Mouse (Mus musculus) G1E-ER4 (cell line): ENCODE data around the gene Tubb1. TPM values are rescaled to one million over a fixed set of nuclear protein-coding genes. Genes with fewer than 3 reads are reported as not detected.

Experiments used
- GATA1 ChIP-seq: IDR thresholded peaks from one replicate; pipeline ENCODE4 v1.8.0; 2012; ENCODE audit warnings: low read length, inconsistent platforms
- polyA plus RNA-seq: library from polyadenylated mRNA; stranded (reverse); fragments of >175 nt; gene quantifications from 2 replicates; pipeline ENCODE4 v1.2.3, GENCODE M21; 2012

The Tubb1 gene
- polyA plus RNA-seq, 1 experiment: not detected

DNA sequence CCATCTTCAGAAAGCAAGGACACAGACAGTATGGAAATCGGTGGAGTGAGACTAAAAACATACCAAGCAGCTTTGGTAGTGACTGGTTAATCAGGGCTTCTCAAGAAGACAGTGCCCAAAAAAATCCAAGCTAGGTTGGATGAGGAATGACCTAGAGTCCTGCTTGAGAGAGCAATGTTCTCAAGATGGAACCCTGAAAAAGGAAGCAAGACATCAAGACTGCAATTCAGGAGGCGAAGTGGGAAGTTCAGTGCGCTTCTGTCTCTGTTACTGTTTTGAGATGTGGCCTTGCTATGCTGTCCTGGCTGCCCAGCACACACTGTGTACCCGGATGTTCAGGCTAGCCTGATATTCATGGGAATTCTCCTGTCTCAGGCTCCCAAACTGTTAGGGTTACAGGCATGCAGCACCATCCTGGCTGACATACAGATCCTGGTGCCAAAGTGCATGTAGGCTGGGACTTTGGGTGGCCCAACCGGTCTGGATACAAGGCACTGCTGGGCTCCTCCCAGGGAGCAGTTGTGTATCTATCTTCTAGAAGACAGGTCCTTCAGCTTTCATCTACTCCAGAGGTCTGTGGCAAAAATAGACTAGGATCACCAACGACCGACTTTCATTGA, 20.4 kb downstream of the Tubb1 start:
- no peak for TF ChIP-seq GATA1

DNA sequence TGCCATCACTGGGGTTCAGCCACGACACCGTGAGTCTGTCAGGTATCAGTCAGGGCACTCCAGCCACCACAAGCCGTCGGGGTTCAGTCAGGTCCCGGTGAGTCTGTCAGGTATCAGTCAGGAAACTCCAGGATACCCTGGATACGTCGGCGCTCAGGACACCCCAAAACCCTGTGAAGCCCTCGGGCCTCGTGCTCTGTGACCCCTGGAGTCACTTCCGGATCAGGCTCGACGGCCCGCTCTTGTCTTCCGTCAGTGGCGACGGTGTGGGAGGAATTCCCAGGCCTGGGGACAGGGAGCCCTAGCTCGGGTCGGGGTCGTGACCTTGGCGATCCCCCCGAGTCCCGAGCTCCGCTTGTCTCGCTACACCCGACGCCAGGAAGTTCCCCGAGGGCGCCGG, 21.9 kb downstream of the Tubb1 start:
- TF ChIP-seq GATA1: no peak

DNA sequence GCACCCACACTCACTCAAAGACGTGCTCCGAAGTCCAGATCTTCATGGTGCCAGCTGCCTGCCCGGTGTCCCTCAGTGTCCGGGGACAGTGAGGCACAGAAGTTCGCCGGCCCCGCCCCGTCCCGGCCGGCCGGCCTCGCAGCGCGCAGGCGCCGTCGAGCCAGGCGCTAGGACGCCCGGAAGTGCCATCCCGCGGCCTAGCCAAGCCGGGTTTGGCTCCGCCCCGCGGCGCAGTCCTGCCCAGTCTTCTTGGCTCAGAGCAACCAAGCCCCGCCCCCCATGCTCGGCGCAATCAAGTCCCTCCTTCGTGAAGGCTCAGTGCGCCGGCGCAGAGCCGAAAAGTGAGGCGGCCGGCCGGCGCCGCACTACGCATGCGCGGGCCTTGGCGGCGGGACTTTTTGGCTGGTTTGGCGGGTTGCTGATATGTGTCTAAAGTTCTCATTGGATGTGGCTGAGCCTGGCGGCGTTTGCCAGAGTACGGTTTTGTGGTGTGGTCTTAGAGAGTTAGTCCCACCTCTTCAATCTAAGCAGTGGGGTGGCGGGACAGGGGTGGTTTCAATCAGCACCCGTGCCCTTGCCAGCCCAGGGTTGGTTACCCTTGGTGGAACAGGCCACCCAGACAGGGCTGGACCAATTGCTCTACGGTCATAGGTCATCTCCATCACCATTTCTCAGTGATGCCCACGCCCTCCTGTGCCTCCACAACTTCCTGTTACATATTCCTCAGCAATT, 22.5 kb downstream of the Tubb1 start, which contains the start of gene Prelid3b:
Prelid3b (minus strand) TSS at position 264 of the 732 bp plus-strand sequence.
- no peak for TF ChIP-seq GATA1

DNA sequence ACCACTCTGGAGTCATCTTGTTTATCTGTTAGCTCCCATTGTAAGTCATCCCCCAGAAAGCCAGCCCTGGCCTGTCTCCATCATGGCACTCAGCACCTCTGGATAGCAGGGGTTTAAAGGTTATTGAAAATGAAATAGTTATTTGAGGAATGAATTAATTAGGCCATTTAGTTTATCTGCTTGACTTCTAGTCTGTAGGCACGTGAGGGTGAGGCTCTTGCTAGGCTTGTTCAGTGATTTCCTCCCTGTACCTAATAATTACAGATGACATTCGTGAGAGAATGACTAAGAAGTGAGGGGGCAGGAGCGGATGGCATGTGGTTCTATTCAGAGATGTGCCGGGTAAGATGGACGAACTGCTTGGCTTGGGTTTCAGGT, 23.0 kb downstream of the Tubb1 start:
- no peak for TF ChIP-seq GATA1

DNA sequence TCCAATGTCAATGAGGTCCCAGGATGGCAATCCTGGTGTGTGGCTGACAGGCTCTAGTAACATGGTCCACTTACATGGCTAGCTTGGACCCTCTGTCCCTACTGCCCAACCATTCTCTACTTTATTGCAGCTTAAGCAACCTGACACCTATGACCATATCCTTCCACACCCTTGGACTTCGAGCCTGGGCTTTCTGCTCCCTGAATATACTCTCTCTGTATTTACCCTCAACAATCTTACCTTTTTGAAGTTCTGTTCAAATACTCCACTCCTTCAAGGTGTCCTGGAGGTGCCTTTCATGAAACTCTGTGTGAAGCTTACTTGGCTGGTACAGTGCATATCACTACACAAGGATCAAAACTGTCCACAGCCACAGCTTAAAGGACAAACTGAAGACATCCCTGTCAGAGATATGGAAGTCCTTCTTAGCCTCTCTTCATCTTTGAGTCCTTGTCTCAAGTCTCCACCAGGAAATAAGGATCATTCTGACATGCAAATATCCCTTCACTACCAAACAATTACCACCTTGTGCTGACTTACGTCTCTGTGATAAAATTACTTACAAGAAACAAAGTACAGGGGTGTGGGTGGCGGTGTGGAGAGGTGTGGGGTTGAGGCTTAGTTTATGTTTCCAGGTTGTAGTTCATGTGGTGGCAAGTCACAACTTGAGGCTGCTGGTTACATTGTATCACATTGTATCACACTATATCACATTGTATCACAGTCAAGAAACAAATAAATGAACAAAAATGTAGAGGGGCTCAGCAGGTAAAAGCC, 27.2 kb downstream of the Tubb1 start:
- TF ChIP-seq GATA1: no peak

DNA sequence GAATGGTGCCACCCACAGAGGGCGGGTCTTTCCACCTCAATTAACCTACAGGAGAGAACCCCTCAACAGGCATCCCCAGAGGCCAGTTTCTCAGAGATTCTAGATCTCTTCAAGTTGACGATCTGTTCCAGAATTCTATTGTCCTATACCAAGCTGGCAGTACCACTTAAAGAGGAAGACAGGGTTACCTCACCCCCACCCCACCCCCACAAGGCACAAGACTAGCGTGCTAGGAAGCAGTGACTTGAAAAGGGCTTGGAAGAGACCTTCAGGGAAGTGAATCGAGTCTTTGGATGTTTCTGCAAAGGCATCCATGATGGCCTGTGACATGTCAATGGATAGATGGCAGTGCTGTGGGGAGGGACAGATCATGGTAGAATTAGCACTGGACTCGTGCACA, 28.3 kb downstream of the Tubb1 start:
- TF ChIP-seq GATA1: no peak

DNA sequence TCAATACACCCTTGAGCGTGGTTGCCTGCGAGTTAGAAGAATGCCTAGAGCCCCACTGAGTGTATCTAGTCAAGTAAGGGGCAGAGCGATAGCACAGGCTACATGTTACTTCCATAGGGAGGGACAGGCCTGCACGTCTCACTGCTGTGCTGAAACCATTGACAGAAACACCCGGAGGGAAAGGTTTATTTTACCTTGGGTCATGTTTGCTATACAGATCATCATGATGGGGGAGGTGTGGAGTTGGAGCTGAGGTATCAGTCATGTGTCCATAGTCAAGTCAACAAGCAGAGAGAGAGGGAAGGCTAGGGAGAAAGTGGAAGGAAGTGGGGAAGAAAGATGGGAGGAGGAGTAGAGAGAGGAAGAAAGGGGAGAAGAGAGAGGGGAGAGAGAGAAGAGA, 36.5 kb downstream of the Tubb1 start:
- no peak for TF ChIP-seq GATA1

DNA sequence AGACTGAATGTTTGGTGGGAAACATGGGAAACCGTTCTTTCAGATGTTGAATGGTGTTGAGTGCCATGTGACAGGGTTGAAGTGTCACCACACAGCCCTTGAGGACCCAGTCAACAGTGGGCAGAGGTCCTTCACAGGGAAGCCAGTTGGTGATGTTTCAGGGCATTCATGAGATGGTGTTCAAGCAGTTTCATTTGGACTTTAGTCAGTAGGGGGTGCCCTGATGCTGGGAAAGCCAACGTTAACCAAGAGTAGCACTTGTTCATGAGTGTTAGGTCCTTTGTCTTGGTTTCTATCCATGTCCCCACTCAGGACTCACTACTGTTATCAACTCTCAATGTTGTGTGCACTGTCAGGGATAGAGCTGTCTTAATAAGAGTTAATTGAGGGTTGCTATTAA, 42.4 kb downstream of the Tubb1 start:
- TF ChIP-seq GATA1: no peak

DNA sequence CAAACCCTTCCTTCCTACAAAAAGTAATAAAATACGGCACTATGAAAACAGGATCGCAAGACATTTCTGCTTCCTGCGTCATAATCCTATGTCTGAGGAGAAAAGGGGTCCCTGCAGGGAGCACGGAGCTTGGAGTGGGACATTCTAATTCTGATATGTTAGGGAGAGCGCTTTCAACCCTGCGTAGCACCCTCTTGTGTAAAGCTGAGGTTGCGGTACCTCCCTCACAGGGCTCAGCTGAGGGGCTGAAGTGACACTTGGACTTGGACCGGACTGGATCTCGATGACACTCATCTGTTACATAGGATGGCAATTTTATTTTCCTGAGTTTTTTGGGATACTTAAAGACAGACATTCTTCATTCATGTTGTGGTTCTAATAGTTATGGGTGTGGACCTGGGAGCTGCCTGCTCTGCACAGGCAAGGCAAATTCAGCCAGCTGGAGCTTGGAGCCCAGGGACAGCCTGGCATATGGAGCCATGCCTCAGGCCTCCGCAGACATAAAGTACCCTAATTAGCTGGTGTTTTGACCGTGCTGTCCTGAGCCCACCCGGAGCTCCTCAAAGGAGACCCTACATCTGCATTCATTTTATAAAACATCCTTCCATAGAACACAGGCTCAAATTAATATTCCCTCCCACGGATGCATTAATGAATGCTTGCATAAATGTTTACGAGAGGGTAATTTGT, 50.5 kb downstream of the Tubb1 start:
- TF ChIP-seq GATA1: no peak

DNA sequence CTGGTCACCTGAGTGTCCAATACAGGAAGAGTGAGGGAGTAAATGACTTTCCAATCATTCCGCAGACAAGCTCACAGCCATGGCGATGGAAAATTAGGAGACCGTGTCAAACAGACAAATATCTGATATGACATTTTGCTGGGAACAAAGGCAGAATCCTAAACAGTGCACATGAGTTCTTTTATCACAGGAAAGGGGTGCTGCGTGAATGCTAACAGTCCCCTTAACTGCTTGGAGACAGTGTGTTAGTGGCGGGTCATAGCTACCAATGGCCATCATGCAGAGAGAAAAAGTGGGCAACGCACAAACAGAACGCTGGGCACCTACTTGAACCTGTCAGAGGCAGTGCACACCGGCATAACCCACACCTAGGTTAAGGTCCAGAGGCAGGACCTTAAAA, 51.0 kb downstream of the Tubb1 start:
- TF ChIP-seq GATA1: no peak

DNA sequence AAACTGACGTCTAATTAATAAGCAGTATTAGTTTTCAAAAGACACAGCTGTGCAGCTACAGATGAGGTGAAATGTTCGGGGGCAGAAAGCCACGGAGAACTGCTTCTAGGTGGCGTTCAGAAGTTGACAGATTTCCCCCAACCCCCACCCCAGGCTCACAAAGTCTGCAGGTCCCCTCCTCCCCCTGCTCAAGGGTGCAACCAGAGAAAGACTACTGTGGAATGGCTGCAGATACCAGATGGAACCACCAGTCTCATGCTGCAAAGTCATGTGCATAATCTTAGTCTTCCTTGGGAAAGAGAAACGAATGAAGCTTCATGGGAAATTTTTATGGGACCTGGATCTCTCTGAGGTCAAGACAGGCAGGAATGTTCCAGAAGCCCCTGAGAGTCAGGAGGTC, 51.8 kb downstream of the Tubb1 start:
- no peak for TF ChIP-seq GATA1

DNA sequence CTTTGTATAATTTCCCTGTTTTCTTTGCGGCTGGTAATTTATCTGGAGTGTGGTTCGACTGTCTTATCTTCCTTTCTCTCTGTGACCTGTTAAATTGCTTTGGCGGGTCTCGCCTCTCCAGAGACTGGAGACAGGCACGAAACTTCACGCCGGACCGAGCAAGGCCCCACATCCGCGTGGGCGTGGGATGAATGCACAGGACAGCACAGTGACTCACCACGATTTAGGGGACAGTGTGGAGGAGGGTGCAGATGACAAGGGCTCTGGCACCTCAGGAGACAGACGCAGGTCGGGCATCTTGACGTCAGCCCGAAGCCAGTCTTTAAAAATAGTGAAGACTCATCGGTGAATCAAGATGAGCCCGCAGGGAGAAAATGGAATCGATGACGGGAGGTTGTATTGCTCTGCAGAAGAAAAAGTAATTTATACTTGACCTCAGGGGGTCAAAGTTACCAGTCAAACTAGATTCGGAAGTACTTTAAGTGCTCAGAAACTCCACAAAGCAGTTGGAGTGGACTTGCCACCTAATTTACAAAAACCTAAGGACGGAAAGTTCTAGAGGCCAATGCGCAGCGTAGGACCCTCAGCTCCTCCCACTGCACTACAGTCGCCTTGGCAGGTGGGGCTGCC, 52.5 kb downstream of the Tubb1 start:
- no peak for TF ChIP-seq GATA1

Other genes with a start within 250 kb of the Tubb1 start
- 904 and 929 TPM in 2 replicates for gene Gnas, start 166.4 kb upstream of the Tubb1 start, polyA plus RNA-seq
- gene Gm20721, start 104.0 kb upstream of the Tubb1 start, polyA plus RNA-seq: 0.33 and 0.42 TPM in 2 replicates
- gene Nelfcd, start 34.9 kb upstream of the Tubb1 start, polyA plus RNA-seq: 68.3 and 70.6 TPM in 2 replicates
- gene Ctsz, start 11.7 kb upstream of the Tubb1 start, polyA plus RNA-seq: 34.8 and 42.1 TPM in 2 replicates
- gene Atp5e, start 13.4 kb downstream of the Tubb1 start, polyA plus RNA-seq: 1.6 and 2.3 TPM in 2 replicates
- gene Prelid3b, start 22.4 kb downstream of the Tubb1 start, polyA plus RNA-seq: 35.2 and 51.9 TPM in 2 replicates
- gene Zfp831, start 192.8 kb downstream of the Tubb1 start, polyA plus RNA-seq: under 0.01 TPM in 1 of 2 replicates, not detected in the other